In the genomic region with DNA sequence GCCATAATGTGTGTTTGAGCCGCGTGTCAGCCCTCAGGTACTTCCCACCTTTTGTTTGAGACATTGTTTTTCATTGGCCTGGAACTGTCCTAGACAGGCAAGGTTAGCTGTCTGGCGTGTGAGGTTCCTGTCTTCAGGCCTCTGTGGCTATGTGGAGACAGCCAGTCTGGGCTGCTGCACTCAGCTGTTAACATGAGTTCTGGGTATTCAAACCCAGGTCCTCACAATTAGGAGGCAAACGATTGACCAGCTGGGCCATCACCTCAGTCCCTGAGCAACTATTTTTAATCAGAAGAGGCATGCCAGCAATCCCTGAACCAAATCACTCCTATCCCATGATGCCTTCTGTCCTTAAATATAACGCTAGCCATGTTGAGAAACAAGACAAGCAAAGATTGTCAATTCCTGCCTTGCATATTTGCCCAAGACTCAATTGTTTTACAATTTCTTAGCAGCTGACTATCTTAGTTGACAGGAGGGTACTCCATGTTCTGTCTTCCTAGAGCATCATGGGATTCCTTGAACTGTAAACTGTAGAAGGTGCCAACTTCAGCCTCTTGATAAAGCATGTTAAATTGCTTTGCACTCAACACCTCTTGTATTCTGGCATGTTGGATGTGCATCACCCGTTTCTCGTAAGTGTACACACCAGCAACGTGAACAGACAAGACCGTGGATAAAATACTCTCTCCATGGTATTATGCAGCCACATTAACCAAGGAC, we compare ENCODE assay signal across 20 mouse cellular contexts. TPM values are rescaled to one million over a fixed set of nuclear protein-coding genes. Genes with fewer than 3 reads are reported as not detected.
A peak's percentile ranks its signal among the peaks of the same experiment; 100 is the strongest.
DNase-seq lines count a peak whose midpoint lies in the region; ATAC-seq and TF ChIP-seq lines count a peak whose summit lies in the region.
"Had no signal": no experiment of that assay in that cellular context is flagged by ENCODE, and none has a peak within 500 bp of the region (broad histone marks: within the 10 kb centered on the region; RNA-seq: fewer than 3 reads in every experiment).

No protein-coding gene starts in this region.

- DNase-seq in heart, embryonic 10.5 days (ENCODE audit: low spot score), result no peak
- no peak for DNase-seq in heart, postnatal 36 days
- DNase-seq in liver, embryonic 13.5 days, result no peak
- no peak for DNase-seq in liver, postnatal 0 days
- DNase-seq in retina, embryonic 14.5 days (ENCODE audit: low spot score), result no peak
- DNase-seq: adrenal gland, adult 2 months; adrenal gland, postnatal 25 days; cerebellum, adult 18-20 months; cerebellum, adult 9-11 months; cerebellum, postnatal 36 days; gastrocnemius, postnatal 14 days had no signal

- TF ChIP-seq CTCF in liver, postnatal 0 days (IDR thresholded peaks at IDR 0.05; ENCODE audit: low read depth), result no peak

- no peak for ATAC-seq in liver, embryonic 13.5 days (ENCODE audit: low read depth)
- ATAC-seq in liver, postnatal 0 days, result no peak
- no peak for ATAC-seq in heart, embryonic 14.5 days (ENCODE audit: insufficient number of reproducible peaks, insufficient read depth, low FRiP score, low read depth)
- ATAC-seq in heart, embryonic 16.5 days (replicated peaks; ENCODE audit: extremely low read depth, insufficient read depth, low FRiP score), result no peak
- no peak for ATAC-seq in intestine, embryonic 15.5 days
- ATAC-seq: forebrain, embryonic 16.5 days; intestine, embryonic 16.5 days had no signal

- peaks cover 48% of the 10 kb centered on the region for H3K36me3 ChIP-seq in heart, embryonic 10.5 days
- H3K36me3 ChIP-seq in liver, embryonic 13.5 days, result peaks cover 98% of the 10 kb centered on the region
- H3K36me3 ChIP-seq in liver, postnatal 0 days (replicated peaks; ENCODE audit: insufficient read depth, low read length), result peaks cover 26% of the 10 kb centered on the region
- H3K36me3 ChIP-seq in heart, embryonic 14.5 days (ENCODE audit: control insufficient read depth, insufficient read depth, low read length), result peaks cover 47% of the 10 kb centered on the region
- peaks cover 14% of the 10 kb centered on the region for H3K36me3 ChIP-seq in heart, embryonic 16.5 days (ENCODE audit: control insufficient read depth, insufficient read depth)
- H3K36me3 ChIP-seq in intestine, embryonic 15.5 days, result no peaks in the 10 kb centered on the region
- H3K36me3 ChIP-seq: forebrain, embryonic 12.5 days; hindbrain, embryonic 10.5 days had no signal

- WGBS in heart, embryonic 10.5 days, result 81% methylated on average over 9 of the region's 9 CpGs
- 88% methylated on average over 9 of the region's 9 CpGs for WGBS in liver, embryonic 13.5 days (ENCODE audit: insufficient replicate concordance)
- WGBS in liver, postnatal 0 days (ENCODE audit: insufficient replicate concordance), result 91% methylated on average over 9 of the region's 9 CpGs
- 56% methylated on average over 9 of the region's 9 CpGs for WGBS in heart, embryonic 14.5 days
- WGBS in heart, embryonic 16.5 days, result 55% methylated on average over 9 of the region's 9 CpGs
- WGBS in intestine, embryonic 15.5 days, result 84% methylated on average over 9 of the region's 9 CpGs

- peak overlapping the region; percentile 81 for H3K27ac ChIP-seq in heart, embryonic 10.5 days
- H3K27ac ChIP-seq in liver, embryonic 13.5 days, result peak overlapping the region; percentile 60
- H3K27ac ChIP-seq in liver, postnatal 0 days (ENCODE audit: low read depth), result no peak overlapping the region
- H3K27ac ChIP-seq in heart, embryonic 14.5 days (replicated peaks in 1 of 2; ENCODE audit: control insufficient read depth in 1 of 2, insufficient read depth in 1 of 2, low read depth in 2 of 2, low read length in 2 of 2), result peak overlapping the region; percentile 94 to 95
- peak overlapping the region; percentile 96 for H3K27ac ChIP-seq in heart, embryonic 16.5 days (ENCODE audit: low read length)
- no peak overlapping the region for H3K27ac ChIP-seq in intestine, embryonic 15.5 days
- H3K27ac ChIP-seq: embryonic facial prominence, embryonic 13.5 days; forebrain, embryonic 12.5 days; hindbrain, embryonic 10.5 days; hindbrain, embryonic 14.5 days had no signal

- intact Hi-C loops in heart, postnatal 36 days (cut with DNase I), result no loop called here

- H3K27me3 ChIP-seq in heart, embryonic 10.5 days (ENCODE audit: insufficient read depth, poor library complexity, severe bottlenecking), result no peaks in the 10 kb centered on the region
- H3K27me3 ChIP-seq in liver, embryonic 13.5 days, result no peaks in the 10 kb centered on the region
- no peaks in the 10 kb centered on the region for H3K27me3 ChIP-seq in liver, postnatal 0 days (ENCODE audit: insufficient read depth, low read length)
- no peaks in the 10 kb centered on the region for H3K27me3 ChIP-seq in heart, embryonic 14.5 days (ENCODE audit: control insufficient read depth, insufficient read depth, low read length)
- H3K27me3 ChIP-seq in heart, embryonic 16.5 days (ENCODE audit: control insufficient read depth, insufficient read depth, low read length), result no peaks in the 10 kb centered on the region
- H3K27me3 ChIP-seq in intestine, embryonic 15.5 days (replicated peaks), result no peaks in the 10 kb centered on the region
- H3K27me3 ChIP-seq: embryonic facial prominence, embryonic 13.5 days had no signal

- H3K9me3 ChIP-seq in heart, embryonic 10.5 days, result no peaks in the 10 kb centered on the region
- no peaks in the 10 kb centered on the region for H3K9me3 ChIP-seq in liver, embryonic 13.5 days (replicated peaks)
- H3K9me3 ChIP-seq in liver, postnatal 0 days (ENCODE audit: low read length), result no peaks in the 10 kb centered on the region
- no peaks in the 10 kb centered on the region for H3K9me3 ChIP-seq in heart, embryonic 14.5 days (ENCODE audit: control insufficient read depth, low read length)
- H3K9me3 ChIP-seq in heart, embryonic 16.5 days (replicated peaks; ENCODE audit: control insufficient read depth, low read length), result 0 out of 2 replicates have a peak, but pooled peaks cover 2% of the 10 kb centered on the region
- H3K9me3 ChIP-seq in intestine, embryonic 15.5 days, result no peaks in the 10 kb centered on the region
- H3K9me3 ChIP-seq: embryonic facial prominence, embryonic 13.5 days; forebrain, embryonic 12.5 days; hindbrain, embryonic 10.5 days had no signal

- no peak overlapping the region for H3K9ac ChIP-seq in liver, embryonic 13.5 days
- H3K9ac ChIP-seq in liver, postnatal 0 days (replicated peaks), result no peak overlapping the region
- H3K9ac ChIP-seq in heart, embryonic 14.5 days (ENCODE audit: low read length), result no peak overlapping the region
- H3K9ac ChIP-seq in heart, embryonic 16.5 days (ENCODE audit: low read length), result no peak overlapping the region
- no peak overlapping the region for H3K9ac ChIP-seq in intestine, embryonic 15.5 days
- H3K9ac ChIP-seq: embryonic facial prominence, embryonic 13.5 days; forebrain, embryonic 12.5 days; hindbrain, embryonic 14.5 days had no signal

- no peak overlapping the region for H3K4me3 ChIP-seq in heart, embryonic 10.5 days
- H3K4me3 ChIP-seq in liver, embryonic 13.5 days (replicated peaks), result no peak overlapping the region
- no peak overlapping the region for H3K4me3 ChIP-seq in liver, postnatal 0 days (ENCODE audit: low read depth, low read length)
- H3K4me3 ChIP-seq in heart, embryonic 14.5 days (ENCODE audit: control insufficient read depth in 1 of 2, insufficient read depth in 1 of 2, low read depth in 1 of 2, low read length in 2 of 2), result no peak overlapping the region
- H3K4me3 ChIP-seq in heart, embryonic 16.5 days (ENCODE audit: low read length), result no peak overlapping the region
- no peak overlapping the region for H3K4me3 ChIP-seq in intestine, embryonic 15.5 days (replicated peaks)
- H3K4me3 ChIP-seq: embryonic facial prominence, embryonic 13.5 days; forebrain, embryonic 12.5 days; hindbrain, embryonic 10.5 days had no signal

- H3K4me1 ChIP-seq in heart, embryonic 10.5 days, result peaks cover 66% of the 10 kb centered on the region
- peaks cover 84% of the 10 kb centered on the region for H3K4me1 ChIP-seq in liver, embryonic 13.5 days (replicated peaks)
- peaks cover 13% of the 10 kb centered on the region for H3K4me1 ChIP-seq in liver, postnatal 0 days (ENCODE audit: insufficient read depth)
- peaks cover 55 to 72% of the 10 kb centered on the region in 2 experiments for H3K4me1 ChIP-seq in heart, embryonic 14.5 days (ENCODE audit: control insufficient read depth in 2 of 2, insufficient read depth in 2 of 2, low read length in 2 of 2)
- H3K4me1 ChIP-seq in heart, embryonic 16.5 days (ENCODE audit: control insufficient read depth, insufficient read depth, low read length), result peaks cover 67% of the 10 kb centered on the region
- peaks cover 4% of the 10 kb centered on the region for H3K4me1 ChIP-seq in intestine, embryonic 15.5 days (replicated peaks)

- no peak for TF ChIP-seq EP300 in liver, postnatal 0 days (IDR thresholded peaks at IDR 0.05; ENCODE audit: low read depth)

- no peak overlapping the region for H3K4me2 ChIP-seq in liver, embryonic 13.5 days
- no peak overlapping the region for H3K4me2 ChIP-seq in liver, postnatal 0 days (ENCODE audit: low read depth, low read length)
- H3K4me2 ChIP-seq in heart, embryonic 14.5 days (ENCODE audit: low read length), result no peak overlapping the region
- H3K4me2 ChIP-seq in heart, embryonic 16.5 days (ENCODE audit: low read depth, low read length), result no peak overlapping the region
- H3K4me2 ChIP-seq in intestine, embryonic 15.5 days (replicated peaks), result no peak overlapping the region
- H3K4me2 ChIP-seq: embryonic facial prominence, embryonic 13.5 days; forebrain, embryonic 12.5 days; hindbrain, embryonic 14.5 days had no signal

RNA-seq across cellular contexts. Expression of a gene that starts 28.6 kb away (rescaled TPM):
- polyA plus RNA-seq in heart, embryonic 10.5 days (2016; fragmentation: Nextera tagmentation; extraction: Ambion mirVana), result 133 and 207 TPM in 2 replicates
- total RNA-seq in heart, postnatal 36 days (2021), result 100 to 1,000 TPM; 174 to 188 TPM
- polyA plus RNA-seq in liver, embryonic 13.5 days (2015; fragmentation: Nextera tagmentation; extraction: Ambion mirVana), result 352 and 354 TPM in 2 replicates
- polyA plus RNA-seq in liver, postnatal 0 days (2015; fragmentation: Nextera tagmentation; extraction: Ambion mirVana), result 63.6 and 75.5 TPM in 2 replicates
- polyA plus RNA-seq in heart, embryonic 14.5 days (2014; fragmentation: Nextera tagmentation; extraction: Ambion mirVana), result 202 and 210 TPM in 2 replicates
- 213 and 219 TPM in 2 replicates for polyA plus RNA-seq in heart, embryonic 16.5 days (2015; fragmentation: Nextera tagmentation; extraction: Ambion mirVana)
- polyA plus RNA-seq in intestine, embryonic 15.5 days (2015; fragmentation: Nextera tagmentation; extraction: Ambion mirVana), result 26.9 and 28.7 TPM in 2 replicates

Comparison
In these comparisons a context has a peak if more than half of its experiments do, and no peak if none do; other contexts are left out.
1. H3K27ac ChIP-seq: peak in heart, embryonic 10.5 days (single experiment), liver, embryonic 13.5 days (single experiment), heart, embryonic 14.5 days (2 of 2) and heart, embryonic 16.5 days (single experiment); none in liver, postnatal 0 days (single experiment) and intestine, embryonic 15.5 days (single experiment).